Mouse (Mus musculus): ENCODE measurements around the gene Ier5l. TPM values are rescaled to one million over a fixed set of nuclear protein-coding genes. Genes with fewer than 3 reads are reported as not detected.

Gene Ier5l
- polyA plus RNA-seq, 1 experiment from 2014 or later, result 3.6 TPM

DNA sequence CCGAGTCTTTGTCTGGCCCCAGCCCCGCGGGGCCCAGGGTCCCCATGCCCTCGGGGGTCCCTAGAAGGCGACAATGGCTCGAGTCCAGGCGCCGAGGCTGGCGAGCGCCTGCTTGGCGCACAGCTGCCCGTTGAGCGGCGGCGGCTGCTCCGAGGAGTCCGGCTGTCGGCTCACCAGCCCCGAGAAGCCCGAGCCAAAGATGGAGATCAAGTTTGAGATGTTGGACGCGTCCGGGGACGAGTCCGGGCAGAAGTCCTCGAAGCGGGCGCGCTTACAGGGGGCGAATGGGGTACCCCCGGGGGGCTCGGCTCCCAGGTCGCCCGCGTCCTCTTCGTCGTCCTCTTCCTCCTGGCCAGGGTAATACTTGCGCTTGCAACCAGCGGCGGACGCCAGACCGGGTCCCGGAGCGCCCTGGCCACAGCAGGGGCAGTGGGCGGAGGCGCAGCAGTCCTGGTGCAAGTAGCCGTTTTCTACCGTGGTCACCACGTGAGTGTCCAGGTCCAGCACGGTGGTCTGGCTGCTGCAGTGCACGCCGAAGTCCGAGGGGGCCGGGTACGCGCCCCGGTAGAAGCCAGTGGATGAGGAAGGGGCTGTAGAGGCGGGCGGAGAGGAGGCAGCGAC is 1.2 kb downstream of the Ier5l start:
- ATAC-seq, result no peak
- Histone ChIP-seq H3K27ac (ENCODE audit: low read depth, low read length) (peak overlapping the region; percentile 90), H3K4me2 (ENCODE audit: low read length) (peak overlapping the region; percentile 87), H3K36me3 (ENCODE audit: control insufficient read depth, insufficient read depth, low read length) (no peaks in the 10 kb centered on the region), H3K4me3 (ENCODE audit: low read depth, low read length) (peak overlapping the region; percentile 92), H3K27me3 (replicated peaks; ENCODE audit: control insufficient read depth, insufficient read depth, low read length) (no peaks in the 10 kb centered on the region), H3K9me3 (replicated peaks; ENCODE audit: control insufficient read depth, low read length) (no peaks in the 10 kb centered on the region), H3K9ac (ENCODE audit: low read length) (peak overlapping the region; percentile 95), H3K4me1 (ENCODE audit: control insufficient read depth, insufficient read depth, low read length) (peaks cover 16% of the 10 kb centered on the region; the same call in 1 of the 2 replicates)
- DNase-seq (ENCODE audit: low spot score), result peak; percentile 58
- under 1% methylated on average over 59 of the region's 60 CpGs for WGBS

DNA sequence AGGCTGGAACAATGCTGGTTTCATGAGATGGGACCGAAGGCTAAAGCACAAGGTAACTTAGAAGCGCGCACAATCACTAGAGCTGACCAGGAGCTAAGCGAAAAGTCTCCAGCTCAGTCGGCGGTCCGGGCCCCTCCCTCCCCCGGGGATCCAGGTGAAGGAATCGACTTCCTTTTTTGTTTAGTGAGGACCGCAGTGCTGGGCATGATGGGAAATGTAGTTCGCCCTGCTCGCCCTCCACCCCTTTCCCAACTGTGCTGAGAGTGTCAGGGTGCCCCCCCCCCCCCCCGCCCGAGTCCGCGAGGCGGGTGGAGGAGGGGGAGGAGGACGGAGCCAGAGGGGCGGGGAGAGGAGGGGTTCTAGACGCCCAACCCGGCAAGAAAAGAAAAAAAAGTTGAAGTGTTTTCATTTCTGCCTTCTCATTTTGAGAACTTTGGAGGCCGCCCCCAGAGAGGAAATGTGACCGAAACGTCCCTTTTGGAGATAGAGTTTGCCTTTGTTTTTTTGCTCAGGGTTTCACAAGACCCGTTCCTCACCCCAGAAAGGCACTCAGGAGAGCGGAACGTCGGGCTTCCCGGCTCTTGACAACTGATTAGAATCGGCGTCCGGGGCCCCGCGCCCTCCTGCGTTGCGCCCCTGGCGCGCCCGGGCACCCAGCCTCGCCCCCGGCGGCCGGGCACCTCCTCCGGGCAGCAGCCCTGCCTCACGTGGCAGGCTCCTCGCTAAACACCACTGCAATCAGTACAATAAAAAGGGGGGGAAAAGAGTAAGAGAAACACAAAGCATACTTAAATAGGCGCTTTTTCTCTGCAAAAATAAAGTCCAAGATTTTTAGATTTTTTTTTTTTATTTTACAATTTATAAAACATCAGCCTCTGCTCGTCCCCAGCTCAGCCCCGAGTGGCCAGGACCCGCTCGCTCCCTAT is 2.0 kb downstream of the Ier5l start:
- H3K27ac ChIP-seq (ENCODE audit: low read depth, low read length), result peak overlapping the region; percentile 90
- peak overlapping the region; percentile 87 for H3K4me2 ChIP-seq (ENCODE audit: low read length)
- H3K9me3 ChIP-seq (replicated peaks; ENCODE audit: control insufficient read depth, low read length), result no peaks in the 10 kb centered on the region
- peak; percentile 30 for ATAC-seq
- peak overlapping the region; percentile 95 for H3K9ac ChIP-seq (ENCODE audit: low read length)
- H3K4me1 ChIP-seq (ENCODE audit: control insufficient read depth, insufficient read depth, low read length), result peaks cover 16% of the 10 kb centered on the region; the same call in 1 of the 2 replicates
- H3K4me3 ChIP-seq (ENCODE audit: low read depth, low read length), result peak overlapping the region; percentile 92
- under 1% methylated on average over 45 of the region's 51 CpGs for WGBS
- H3K27me3 ChIP-seq (replicated peaks; ENCODE audit: control insufficient read depth, insufficient read depth, low read length), result no peaks in the 10 kb centered on the region
- DNase-seq (ENCODE audit: low spot score), result peak; percentile 91
- H3K36me3 ChIP-seq (ENCODE audit: control insufficient read depth, insufficient read depth, low read length), result no peaks in the 10 kb centered on the region

DNA sequence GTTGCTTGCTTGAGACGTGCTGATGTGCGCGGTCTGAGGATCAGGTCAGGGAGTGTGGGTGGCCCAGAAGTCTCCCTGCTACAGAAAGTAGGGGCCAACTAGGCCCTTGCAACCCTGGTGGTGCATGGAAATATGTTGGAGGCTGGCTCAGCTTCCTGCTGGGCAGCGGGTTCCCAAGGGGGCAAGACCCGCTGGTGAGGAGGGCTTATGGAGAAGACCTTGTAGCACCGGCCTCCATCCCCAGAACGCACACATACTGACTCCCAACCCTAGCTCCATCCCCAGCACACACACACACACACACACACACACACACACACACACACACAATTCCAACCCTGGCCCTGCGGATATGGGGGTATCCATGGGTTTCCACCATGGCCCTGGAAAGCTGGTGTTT is 3.0 kb downstream of the Ier5l start:
- 9% methylated on average over 8 of the region's 8 CpGs for WGBS
- Histone ChIP-seq H3K36me3 (ENCODE audit: control insufficient read depth, insufficient read depth, low read length) (no peaks in the 10 kb centered on the region), H3K9ac (ENCODE audit: low read length) (peak overlapping the region; percentile 95), H3K4me2 (ENCODE audit: low read length) (peak overlapping the region; percentile 87), H3K27ac (ENCODE audit: low read depth, low read length) (peak overlapping the region; percentile 80), H3K4me1 (ENCODE audit: control insufficient read depth, insufficient read depth, low read length) (peaks cover 16% of the 10 kb centered on the region; the same call in 1 of the 2 replicates), H3K4me3 (ENCODE audit: low read depth, low read length) (peak overlapping the region; percentile 92), H3K9me3 (replicated peaks; ENCODE audit: control insufficient read depth, low read length) (no peaks in the 10 kb centered on the region), H3K27me3 (replicated peaks; ENCODE audit: control insufficient read depth, insufficient read depth, low read length) (no peaks in the 10 kb centered on the region)
- DNase-seq (ENCODE audit: low spot score) (peak; percentile 18), ATAC-seq (no peak)

DNA sequence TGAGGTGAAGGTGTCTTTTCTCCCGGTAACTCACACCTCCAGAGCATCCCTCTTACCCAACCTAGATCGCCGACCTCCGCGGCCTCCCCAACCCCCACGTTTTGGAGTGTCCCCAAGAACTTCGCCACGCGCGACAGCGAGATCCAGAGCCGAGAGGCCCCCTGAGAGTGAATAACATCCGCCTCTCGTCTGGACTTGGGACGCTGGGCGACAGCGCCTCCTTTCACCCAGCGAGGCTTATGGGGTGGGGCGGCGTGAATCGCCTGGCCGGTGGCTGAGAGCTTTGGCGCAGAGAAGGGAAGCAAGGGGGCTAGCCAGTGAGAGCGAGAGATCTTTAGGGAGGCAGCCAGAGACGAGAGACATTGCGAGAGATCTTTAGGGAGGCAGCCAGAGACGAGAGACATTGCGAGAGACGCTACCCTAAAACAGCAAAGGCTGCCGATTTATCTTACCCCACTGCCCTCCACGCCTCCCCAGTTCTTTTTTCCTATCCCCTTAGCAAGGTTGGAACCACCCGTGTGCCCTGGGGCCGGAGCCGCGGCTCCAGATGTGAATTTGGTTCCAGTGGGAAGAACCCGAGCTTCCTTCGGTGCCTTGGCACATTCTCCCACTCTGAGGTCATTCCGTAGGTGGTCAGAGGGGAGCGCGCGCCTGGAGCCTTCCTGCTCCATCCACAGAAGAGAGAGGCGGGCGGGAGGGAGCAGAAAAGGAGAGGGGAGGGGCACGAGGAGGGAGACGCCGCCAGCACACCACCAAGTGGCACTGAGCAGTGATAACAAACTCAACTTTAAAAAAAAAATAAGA is 3.7 kb downstream of the Ier5l start:
- Histone ChIP-seq H3K27ac (ENCODE audit: low read depth, low read length) (peak overlapping the region; percentile 65; the same call in 1 of the 2 replicates), H3K27me3 (replicated peaks; ENCODE audit: control insufficient read depth, insufficient read depth, low read length) (no peaks in the 10 kb centered on the region), H3K9ac (ENCODE audit: low read length) (peak overlapping the region; percentile 66), H3K36me3 (ENCODE audit: control insufficient read depth, insufficient read depth, low read length) (no peaks in the 10 kb centered on the region), H3K4me1 (ENCODE audit: control insufficient read depth, insufficient read depth, low read length) (peaks cover 16% of the 10 kb centered on the region; the same call in 1 of the 2 replicates), H3K4me3 (ENCODE audit: low read depth, low read length) (peak overlapping the region; percentile 92), H3K4me2 (ENCODE audit: low read length) (peak overlapping the region; percentile 87), H3K9me3 (replicated peaks; ENCODE audit: control insufficient read depth, low read length) (no peaks in the 10 kb centered on the region)
- under 1% methylated on average over 44 of the region's 46 CpGs for WGBS
- DNase-seq (ENCODE audit: low spot score) (peak; percentile 83), ATAC-seq (no peak)

DNA sequence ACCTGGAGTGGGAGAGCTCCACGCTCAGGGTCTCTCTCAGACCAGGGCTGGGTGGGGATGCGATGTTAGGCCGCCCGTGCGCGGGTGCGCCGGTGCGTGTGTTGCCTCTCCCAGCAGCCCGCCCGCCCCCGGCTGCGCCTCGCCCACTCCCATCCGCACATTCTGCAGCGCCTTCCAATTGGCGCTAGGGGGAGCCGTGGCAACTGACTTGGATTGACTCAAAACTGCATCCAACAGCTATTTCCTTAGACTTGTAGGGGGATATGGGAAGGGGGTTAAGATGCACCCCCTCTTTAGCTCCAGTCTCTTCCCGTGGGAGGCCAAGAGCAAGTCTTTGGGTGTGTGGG is 4.2 kb downstream of the Ier5l start:
- peaks cover 14% of the 10 kb centered on the region; the same call in 1 of the 2 replicates for H3K4me1 ChIP-seq (ENCODE audit: control insufficient read depth, insufficient read depth, low read length)
- peak overlapping the region; percentile 66 for H3K9ac ChIP-seq (ENCODE audit: low read length)
- peak overlapping the region; percentile 92 for H3K4me3 ChIP-seq (ENCODE audit: low read depth, low read length)
- H3K36me3 ChIP-seq (ENCODE audit: control insufficient read depth, insufficient read depth, low read length), result no peaks in the 10 kb centered on the region
- peak; percentile 96 for DNase-seq (ENCODE audit: low spot score)
- WGBS, result 2% methylated on average over 19 of the region's 19 CpGs
- H3K27ac ChIP-seq (ENCODE audit: low read depth, low read length), result no peak overlapping the region
- no peaks in the 10 kb centered on the region for H3K9me3 ChIP-seq (replicated peaks; ENCODE audit: control insufficient read depth, low read length)
- H3K27me3 ChIP-seq (replicated peaks; ENCODE audit: control insufficient read depth, insufficient read depth, low read length), result no peaks in the 10 kb centered on the region
- peak overlapping the region; percentile 87 for H3K4me2 ChIP-seq (ENCODE audit: low read length)
- peak; percentile 40 for ATAC-seq

DNA sequence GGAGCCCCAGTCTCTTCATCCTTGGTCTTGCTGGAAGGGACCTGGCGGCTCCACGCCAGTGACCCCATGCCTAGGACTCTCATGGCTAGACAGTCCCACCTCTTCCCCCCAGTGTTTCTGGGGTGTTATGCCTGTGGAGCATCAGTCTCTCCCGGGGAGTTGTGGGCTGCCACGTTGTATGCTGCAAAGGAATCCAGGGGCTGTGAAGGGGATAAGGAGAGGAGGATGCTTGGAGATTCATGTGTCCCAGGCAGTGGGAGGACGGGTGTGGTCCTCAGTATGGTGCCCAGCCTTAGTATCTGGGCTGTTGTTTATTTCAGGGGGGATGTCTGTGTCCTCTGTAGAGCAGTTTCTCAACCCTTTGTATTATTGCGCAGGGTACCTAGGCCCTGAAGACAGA is 5.0 kb downstream of the Ier5l start:
- H3K4me2 ChIP-seq (ENCODE audit: low read length), result peak overlapping the region; percentile 87
- peak overlapping the region; percentile 66 for H3K9ac ChIP-seq (ENCODE audit: low read length)
- no peak for DNase-seq (ENCODE audit: low spot score)
- no peak overlapping the region for H3K4me3 ChIP-seq (ENCODE audit: low read depth, low read length)
- no peaks in the 10 kb centered on the region for H3K9me3 ChIP-seq (replicated peaks; ENCODE audit: control insufficient read depth, low read length)
- no peaks in the 10 kb centered on the region for H3K36me3 ChIP-seq (ENCODE audit: control insufficient read depth, insufficient read depth, low read length)
- WGBS, result 45% methylated on average over 6 of the region's 6 CpGs
- no peak overlapping the region for H3K27ac ChIP-seq (ENCODE audit: low read depth, low read length)
- H3K27me3 ChIP-seq (replicated peaks; ENCODE audit: control insufficient read depth, insufficient read depth, low read length), result no peaks in the 10 kb centered on the region
- H3K4me1 ChIP-seq (ENCODE audit: control insufficient read depth, insufficient read depth, low read length), result peaks cover 11% of the 10 kb centered on the region; the same call in 1 of the 2 replicates
- ATAC-seq, result no peak

DNA sequence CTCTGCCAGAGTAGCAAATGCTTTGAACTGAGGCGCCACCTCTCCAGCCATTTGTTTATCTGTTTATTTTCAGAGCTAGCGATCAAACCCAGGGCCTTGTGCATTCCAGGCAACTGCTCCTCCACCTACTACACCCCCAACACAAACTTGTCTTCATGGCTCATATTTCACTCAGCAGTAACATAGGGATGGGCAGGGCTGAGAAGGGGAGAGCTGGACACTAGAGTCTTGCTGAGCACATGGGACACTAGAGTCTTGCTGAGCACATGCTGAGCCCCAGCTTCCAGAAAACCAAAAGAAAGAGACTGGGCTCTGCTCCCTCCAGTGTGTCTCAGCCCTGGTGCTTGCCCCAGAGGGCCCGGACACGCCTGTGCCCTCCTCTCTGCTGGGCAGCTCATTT is 7.2 kb downstream of the Ier5l start:
- ATAC-seq, result no peak

DNA sequence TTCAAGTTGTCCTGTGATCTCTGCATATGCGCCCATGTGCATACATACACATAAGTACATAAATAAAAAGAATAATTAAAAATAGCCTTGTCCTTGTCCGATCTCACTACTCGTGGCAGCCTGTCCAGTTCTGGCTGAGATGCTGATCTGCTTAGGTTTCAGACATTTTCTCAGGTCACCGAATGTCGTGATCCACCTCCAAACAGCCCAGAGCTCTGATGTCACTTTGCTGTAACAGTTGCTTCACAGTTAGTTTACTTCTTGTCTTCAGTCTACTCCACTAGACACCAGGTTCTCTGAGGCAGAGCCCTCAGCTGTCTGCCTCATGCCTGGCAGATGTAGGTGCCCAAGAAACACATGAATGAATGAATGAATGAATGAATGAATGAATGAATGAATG is 9.6 kb downstream of the Ier5l start:
- peak overlapping the region; percentile 13; the same call in 1 of the 2 replicates for H3K4me3 ChIP-seq (ENCODE audit: low read depth, low read length)
- DNase-seq (ENCODE audit: low spot score) (no peak), ATAC-seq (no peak)
- H3K9ac ChIP-seq (ENCODE audit: low read length), result peak overlapping the region; percentile 22; the same call in 1 of the 2 replicates
- no peaks in the 10 kb centered on the region for H3K27me3 ChIP-seq (replicated peaks; ENCODE audit: control insufficient read depth, insufficient read depth, low read length)
- H3K4me2 ChIP-seq (ENCODE audit: low read length), result peak overlapping the region; percentile 39
- H3K4me1 ChIP-seq (ENCODE audit: control insufficient read depth, insufficient read depth, low read length), result peaks cover 5% of the 10 kb centered on the region; the same call in 1 of the 2 replicates
- 73% methylated on average over 5 of the region's 5 CpGs for WGBS
- no peaks in the 10 kb centered on the region for H3K9me3 ChIP-seq (replicated peaks; ENCODE audit: control insufficient read depth, low read length)
- H3K27ac ChIP-seq (ENCODE audit: low read depth, low read length), result no peak overlapping the region
- H3K36me3 ChIP-seq (ENCODE audit: control insufficient read depth, insufficient read depth, low read length), result no peaks in the 10 kb centered on the region

More for the DNA sequence above, 7.2 kb downstream of the Ier5l start:
- H3K36me3 ChIP-seq (ENCODE audit: control insufficient read depth, insufficient read depth, low read length), result no peaks in the 10 kb centered on the region
- 78% methylated on average over 4 of the region's 4 CpGs for WGBS
- no peaks in the 10 kb centered on the region for H3K9me3 ChIP-seq (replicated peaks; ENCODE audit: control insufficient read depth, low read length)
- H3K9ac ChIP-seq (ENCODE audit: low read length), result no peak overlapping the region
- no peak overlapping the region for H3K4me3 ChIP-seq (ENCODE audit: low read depth, low read length)
- H3K27me3 ChIP-seq (replicated peaks; ENCODE audit: control insufficient read depth, insufficient read depth, low read length), result no peaks in the 10 kb centered on the region
- no peak overlapping the region for H3K27ac ChIP-seq (ENCODE audit: low read depth, low read length)
- no peak overlapping the region for H3K4me2 ChIP-seq (ENCODE audit: low read length)
- no peak for DNase-seq (ENCODE audit: low spot score)
- H3K4me1 ChIP-seq (ENCODE audit: control insufficient read depth, insufficient read depth, low read length), result peaks cover 14% of the 10 kb centered on the region; the same call in 1 of the 2 replicates
